Mouse (Mus musculus) forebrain, embryonic 15.5 days (tissue): ENCODE measurements around the gene Tpst2. TPM values are rescaled to one million over a fixed set of nuclear protein-coding genes. Genes with fewer than 3 reads are reported as not detected.

ENCODE experiments used
- ATAC-seq: fragments of 200-750 bp; cut with Nextera tagmentation; replicated peaks from 2 replicates; pipeline ENCODE4 v1.8.0; 2017; ENCODE audit warnings: mild to moderate bottlenecking, moderate TSS enrichment, moderate library complexity
- H3K27ac ChIP-seq: fragments of 300-500 bp; sonication (generic); replicated peaks from 2 replicates; pipeline ENCODE4 v1.5.1; 2015; ENCODE audit warnings: mild to moderate bottlenecking, inconsistent platforms
- H3K27me3 ChIP-seq: fragments of 300-500 bp; sonication (generic); 2 replicates; pipeline ENCODE4 v1.6.1; 2015; ENCODE audit warnings: inconsistent platforms
- H3K36me3 ChIP-seq: fragments of 300-500 bp; sonication (generic); 2 replicates; pipeline ENCODE4 v1.6.1; 2015; ENCODE audit warnings: mild to moderate bottlenecking, inconsistent platforms
- H3K4me1 ChIP-seq: fragments of 300-500 bp; sonication (generic); 2 replicates; pipeline ENCODE4 v1.6.1; 2015; ENCODE audit warnings: inconsistent platforms
- H3K4me2 ChIP-seq: fragments of 300-500 bp; sonication (generic); replicated peaks from 2 replicates; pipeline ENCODE4 v1.6.1; 2015; ENCODE audit warnings: mild to moderate bottlenecking, inconsistent platforms
- H3K4me3 ChIP-seq: fragments of 300-500 bp; sonication (generic); 2 replicates; pipeline ENCODE4 v1.5.1; 2015; ENCODE audit warnings: mild to moderate bottlenecking, inconsistent platforms
- H3K9ac ChIP-seq: fragments of 300-500 bp; sonication (generic); replicated peaks from 2 replicates; pipeline ENCODE4 v1.6.1; 2015; ENCODE audit warnings: mild to moderate bottlenecking, inconsistent platforms
- H3K9me3 ChIP-seq: fragments of 300-500 bp; sonication (generic); 2 replicates; pipeline ENCODE4 v1.6.1; 2016; ENCODE audit warnings: inconsistent platforms
- WGBS: fragments of 180-500 bp; shearing (Covaris S2); methylation state at CpG from one replicate; pipeline ENCODE4 v1.1.7; 2015; ENCODE audit warnings: mixed read lengths; 5-methylcytosine and 5-hydroxymethylcytosine counted together
- polyA plus RNA-seq: library from polyadenylated mRNA; unstranded; fragments of >200 nt; fragmentation: Nextera tagmentation; extraction: Ambion mirVana; gene quantifications from 2 replicates; pipeline ENCODE4 v1.2.1, GENCODE M21; 2015

Gene Tpst2
- polyA plus RNA-seq = 28.8 and 29.5 TPM in 2 replicates

- Histone ChIP-seq H3K9ac (peak within 1 kb of the TSS; percentile 69), H3K4me2 (peak within 1 kb of the TSS; percentile 89), H3K4me1 (peaks cover 19% of the 10 kb centered on the region), H3K4me3 (peak within 1 kb of the TSS; percentile 54), H3K27ac (peak within 1 kb of the TSS; percentile 74), H3K9me3 (no peaks in the 10 kb centered on the region), H3K27me3 (no peaks in the 10 kb centered on the region), H3K36me3 (no peaks in the 10 kb centered on the region)
- WGBS = under 1% methylated on average over 60 of the region's 62 CpGs
- ATAC-seq = peak; percentile 96
Measured at GRCm38 (mm10) chr5:112276267-112276873, at the start of gene Tpst2. Gene Tpst2 (plus strand): TSS chr5:112276691.

DNA sequence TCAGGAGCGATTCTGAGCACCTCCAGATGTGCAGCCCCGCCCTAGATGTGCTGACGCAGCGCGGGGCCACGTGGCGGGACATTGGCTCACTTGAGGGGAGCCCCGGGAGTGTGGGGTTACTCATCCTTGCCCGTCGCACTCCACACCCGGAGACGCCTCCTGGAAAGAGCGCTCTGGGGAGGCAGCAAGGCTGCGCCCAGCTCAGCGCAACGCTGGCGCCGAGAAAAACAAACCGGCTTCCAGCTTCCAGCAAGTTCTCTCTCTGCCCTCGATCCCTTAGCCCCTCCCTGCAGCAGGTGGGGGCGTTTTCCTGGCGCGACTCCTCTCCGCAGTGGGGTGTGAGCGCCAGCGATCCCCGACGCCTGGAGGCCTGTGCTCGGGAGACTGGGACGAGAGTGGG is 49.1 kb upstream of the Tpst2 start:
- Histone ChIP-seq H3K27ac (peak overlapping the region; percentile 96), H3K9me3 (no peaks in the 10 kb centered on the region), H3K4me1 (peaks cover 51% of the 10 kb centered on the region), H3K36me3 (peaks cover 16% of the 10 kb centered on the region), H3K27me3 (no peaks in the 10 kb centered on the region), H3K4me2 (peak overlapping the region; percentile 97), H3K4me3 (peak overlapping the region; percentile 86), H3K9ac (peak overlapping the region; percentile 96)
- peak; percentile 21 for ATAC-seq
- under 1% methylated on average over 30 of the region's 30 CpGs for WGBS

- Histone ChIP-seq H3K4me2 (peak overlapping the region; percentile 97), H3K27me3 (no peaks in the 10 kb centered on the region), H3K9ac (peak overlapping the region; percentile 96), H3K9me3 (no peaks in the 10 kb centered on the region), H3K36me3 (peaks cover 14% of the 10 kb centered on the region), H3K27ac (peak overlapping the region; percentile 96), H3K4me1 (peaks cover 51% of the 10 kb centered on the region), H3K4me3 (peak overlapping the region; percentile 86)
- ATAC-seq = no peak
- under 1% methylated on average over 13 of the region's 13 CpGs for WGBS
Measured at GRCm38 (mm10) chr5:112227898-112228239, 48.6 kb upstream of the Tpst2 start.

GRCm38 (mm10) chr5:112228240-112229076 is 48.0 kb upstream of the Tpst2 start:
- no peaks in the 10 kb centered on the region for H3K27me3 ChIP-seq
- peaks cover 51% of the 10 kb centered on the region for H3K4me1 ChIP-seq
- H3K27ac ChIP-seq = peak overlapping the region; percentile 96
- WGBS = under 1% methylated on average over 57 of the region's 57 CpGs
- peak overlapping the region; percentile 96 for H3K9ac ChIP-seq
- no peaks in the 10 kb centered on the region for H3K9me3 ChIP-seq
- ATAC-seq = peak; percentile 84
- peak overlapping the region; percentile 97 for H3K4me2 ChIP-seq
- peaks cover 8% of the 10 kb centered on the region for H3K36me3 ChIP-seq
- peak overlapping the region; percentile 86 for H3K4me3 ChIP-seq

- H3K9ac ChIP-seq = no peak overlapping the region
Measured at GRCm38 (mm10) chr5:112235806-112236205, 40.7 kb upstream of the Tpst2 start.

DNA sequence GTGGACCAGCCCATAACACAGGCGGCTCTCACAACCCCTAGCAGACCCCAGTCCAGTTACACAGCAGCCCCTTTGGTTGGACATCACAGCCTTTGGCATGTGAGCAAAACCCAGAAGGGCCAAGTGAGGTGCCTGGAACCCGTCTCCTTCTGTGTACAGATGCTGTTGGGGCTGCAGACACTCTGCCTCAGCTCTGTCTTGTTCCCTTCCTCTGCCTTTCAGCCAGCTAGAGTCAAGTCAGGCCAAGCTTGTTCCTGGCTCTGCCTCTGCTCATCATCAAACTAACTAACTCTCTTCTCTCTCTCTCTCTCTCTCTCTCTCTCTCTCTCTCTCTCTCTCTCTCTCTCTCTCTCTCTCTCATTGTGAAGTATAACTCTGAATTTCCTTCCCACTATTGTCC is 39.9 kb upstream of the Tpst2 start:
- Histone ChIP-seq H3K9me3 (no peaks in the 10 kb centered on the region), H3K36me3 (no peaks in the 10 kb centered on the region), H3K4me2 (no peak overlapping the region), H3K27ac (peak overlapping the region; percentile 85), H3K27me3 (no peaks in the 10 kb centered on the region), H3K9ac (no peak overlapping the region), H3K4me1 (peaks cover 24% of the 10 kb centered on the region), H3K4me3 (no peak overlapping the region)
- WGBS = 56% methylated on average over 2 of the region's 2 CpGs
- no peak for ATAC-seq

More at GRCm38 (mm10) chr5:112235806-112236205, 40.7 kb upstream of the Tpst2 start:
- H3K27ac ChIP-seq = no peak overlapping the region
- no peak overlapping the region for H3K4me3 ChIP-seq
- no peaks in the 10 kb centered on the region for H3K9me3 ChIP-seq
- no peaks in the 10 kb centered on the region for H3K36me3 ChIP-seq
- 68% methylated on average over 5 of the region's 5 CpGs for WGBS
- peaks cover 24% of the 10 kb centered on the region for H3K4me1 ChIP-seq
- ATAC-seq = no peak
- no peaks in the 10 kb centered on the region for H3K27me3 ChIP-seq
- H3K4me2 ChIP-seq = no peak overlapping the region

GRCm38 (mm10) chr5:112237439-112237838 is 39.1 kb upstream of the Tpst2 start:
- peak overlapping the region; percentile 85 for H3K27ac ChIP-seq
- no peak overlapping the region; the same call in 1 of the 2 replicates for H3K4me3 ChIP-seq
- peak overlapping the region; percentile 39 for H3K9ac ChIP-seq
- peak; percentile 58 for ATAC-seq
- peaks cover 24% of the 10 kb centered on the region for H3K4me1 ChIP-seq
- H3K9me3 ChIP-seq = no peaks in the 10 kb centered on the region
- 2% methylated on average over 16 of the region's 16 CpGs for WGBS
- peak overlapping the region; percentile 28 for H3K4me2 ChIP-seq
- H3K27me3 ChIP-seq = no peaks in the 10 kb centered on the region
- H3K36me3 ChIP-seq = no peaks in the 10 kb centered on the region

DNA sequence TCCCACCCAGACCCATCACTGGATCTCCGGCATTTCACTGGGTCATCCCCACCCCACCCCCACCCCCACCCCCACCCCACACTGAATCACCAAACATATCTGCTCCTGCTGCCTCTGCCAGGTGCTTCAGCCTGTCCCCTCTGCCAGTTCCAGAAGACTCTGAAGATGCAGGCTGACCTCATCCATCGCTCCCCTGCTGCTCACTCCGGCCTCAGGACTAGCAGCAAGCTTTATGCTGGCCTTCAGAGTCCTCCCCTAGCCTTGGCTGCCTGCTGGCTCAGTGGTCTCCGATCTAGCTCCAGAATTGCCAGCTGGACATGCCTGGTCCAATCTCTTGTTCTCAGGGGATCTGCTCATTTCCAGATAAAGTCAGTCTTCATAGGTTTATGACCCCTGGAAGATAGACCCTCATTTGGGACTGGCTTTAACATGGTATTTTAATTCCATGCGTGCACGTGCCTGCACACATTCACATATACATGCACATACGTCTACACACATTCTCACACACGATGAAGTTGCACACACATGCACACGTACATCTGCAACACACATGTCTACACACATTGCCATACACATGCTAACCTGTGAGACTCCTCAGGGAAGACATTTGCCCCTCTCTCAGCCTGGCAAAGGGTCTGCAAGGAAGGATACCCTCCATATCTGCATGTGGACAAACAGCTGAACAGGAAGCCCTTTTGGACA is 38.5 kb upstream of the Tpst2 start:
- H3K9ac ChIP-seq = no peak overlapping the region
- H3K27me3 ChIP-seq = no peaks in the 10 kb centered on the region
- WGBS = 39% methylated on average over 9 of the region's 9 CpGs
- no peak overlapping the region for H3K4me2 ChIP-seq
- peaks cover 24% of the 10 kb centered on the region for H3K4me1 ChIP-seq
- H3K36me3 ChIP-seq = no peaks in the 10 kb centered on the region
- peak overlapping the region; percentile 85 for H3K27ac ChIP-seq
- no peak overlapping the region for H3K4me3 ChIP-seq
- ATAC-seq = peak; percentile 11; the same call in 1 of the 2 replicates
- H3K9me3 ChIP-seq = no peaks in the 10 kb centered on the region

- Histone ChIP-seq H3K27me3 (no peaks in the 10 kb centered on the region), H3K9me3 (no peaks in the 10 kb centered on the region), H3K36me3 (no peaks in the 10 kb centered on the region), H3K9ac (no peak overlapping the region), H3K4me2 (no peak overlapping the region), H3K4me1 (peaks cover 24% of the 10 kb centered on the region), H3K27ac (peak overlapping the region; percentile 24), H3K4me3 (no peak overlapping the region)
- no peak for ATAC-seq
- WGBS = 52% methylated on average over 3 of the region's 3 CpGs
Measured at GRCm38 (mm10) chr5:112238781-112239482, 37.6 kb upstream of the Tpst2 start.

- H3K36me3 ChIP-seq = no peaks in the 10 kb centered on the region
- H3K4me2 ChIP-seq = no peak overlapping the region
- WGBS = 2% methylated on average over 10 of the region's 10 CpGs
- H3K27ac ChIP-seq = no peak overlapping the region
- ATAC-seq = peak; percentile 58
- no peak overlapping the region for H3K4me3 ChIP-seq
- H3K4me1 ChIP-seq = peaks cover 24% of the 10 kb centered on the region
- no peaks in the 10 kb centered on the region for H3K27me3 ChIP-seq
- no peak overlapping the region for H3K9ac ChIP-seq
- H3K9me3 ChIP-seq = no peaks in the 10 kb centered on the region
Measured at GRCm38 (mm10) chr5:112240761-112241160, 35.7 kb upstream of the Tpst2 start.

GRCm38 (mm10) chr5:112241849-112242248 is 34.6 kb upstream of the Tpst2 start:
- Histone ChIP-seq H3K27me3 (no peaks in the 10 kb centered on the region), H3K9ac (no peak overlapping the region), H3K9me3 (no peaks in the 10 kb centered on the region), H3K4me2 (no peak overlapping the region), H3K36me3 (no peaks in the 10 kb centered on the region), H3K4me1 (peaks cover 24% of the 10 kb centered on the region), H3K4me3 (no peak overlapping the region), H3K27ac (no peak overlapping the region)
- 78% methylated on average over 2 of the region's 2 CpGs for WGBS
- no peak for ATAC-seq
